Mouse (Mus musculus) hindbrain, embryonic 13.5 days (tissue): ENCODE data around the gene Hsd17b6. TPM values are rescaled to one million over a fixed set of nuclear protein-coding genes. Genes with fewer than 3 reads are reported as not detected.
"Not testable (repeated sequence)": the region's sequence is repeated elsewhere in the genome, so short reads cannot be mapped to it uniquely, and the experiment has no call there.

Experiments used
- ATAC-seq: fragments of 200-750 bp; cut with Nextera tagmentation; 2 replicates; pipeline ENCODE4 v1.8.0; 2017; ENCODE audit warnings: moderate TSS enrichment; ENCODE audit not compliant: low FRiP score
- H3K27ac ChIP-seq: fragments of 300-500 bp; sonication (generic); 2 replicates; pipeline ENCODE4 v1.5.1; 2015; ENCODE audit warnings: inconsistent platforms, mild to moderate bottlenecking, moderate library complexity
- H3K27me3 ChIP-seq: fragments of 300-500 bp; sonication (generic); 2 replicates; pipeline ENCODE4 v1.6.1; 2015; ENCODE audit warnings: mild to moderate bottlenecking, inconsistent platforms
- H3K36me3 ChIP-seq: fragments of 300-500 bp; sonication (generic); 2 replicates; pipeline ENCODE4 v1.6.1; 2015; ENCODE audit warnings: mild to moderate bottlenecking, inconsistent platforms
- H3K4me1 ChIP-seq: fragments of 300-500 bp; sonication (generic); replicated peaks from 2 replicates; pipeline ENCODE4 v1.6.1; 2015; ENCODE audit warnings: inconsistent platforms
- H3K4me2 ChIP-seq: fragments of 300-500 bp; sonication (generic); 2 replicates; pipeline ENCODE4 v1.6.1; 2015; ENCODE audit warnings: inconsistent platforms, mild to moderate bottlenecking, moderate library complexity
- H3K4me3 ChIP-seq: fragments of 300-500 bp; sonication (generic); 2 replicates; pipeline ENCODE4 v1.5.1; 2015; ENCODE audit warnings: mild to moderate bottlenecking, inconsistent platforms
- H3K9ac ChIP-seq: fragments of 300-500 bp; sonication (generic); 2 replicates; pipeline ENCODE4 v1.6.1; 2015; ENCODE audit warnings: mild to moderate bottlenecking, inconsistent platforms
- H3K9me3 ChIP-seq: fragments of 300-500 bp; sonication (generic); 2 replicates; pipeline ENCODE4 v1.6.1; 2016; ENCODE audit warnings: inconsistent platforms
- WGBS: fragments of 180-500 bp; shearing (Covaris S2); methylation state at CpG from one replicate; pipeline ENCODE4 v1.1.7; 2015; 5-methylcytosine and 5-hydroxymethylcytosine counted together
- polyA plus RNA-seq: library from polyadenylated mRNA; unstranded; fragments of >200 nt; fragmentation: Nextera tagmentation; extraction: Ambion mirVana; gene quantifications from 2 replicates; pipeline ENCODE4 v1.2.1, GENCODE M21; 2015

Hsd17b6 gene
- polyA plus RNA-seq, result not detected in 2 replicates

GRCm38 (mm10) chr10:128007446-128007845 is at the start of gene Hsd17b6:
TSS of gene Hsd17b6 (minus strand) at chr10:128007611.
- Histone ChIP-seq H3K4me2 (no peak within 1 kb of the TSS), H3K4me3 (no peak within 1 kb of the TSS), H3K27ac (no peak within 1 kb of the TSS), H3K4me1 (no peaks in the 10 kb centered on the region), H3K9ac (0 out of 2 replicates have a peak within 1 kb of the TSS, but pooled peaks have one; percentile 5), H3K9me3 (no peaks in the 10 kb centered on the region), H3K27me3 (no peaks in the 10 kb centered on the region), H3K36me3 (no peaks in the 10 kb centered on the region)
- ATAC-seq, result no peak
- WGBS, result 88% methylated on average over 1 of the region's 1 CpGs

- Histone ChIP-seq H3K4me2 (no peak overlapping the region), H3K36me3 (peaks cover 36% of the 10 kb centered on the region), H3K9ac (no peak overlapping the region), H3K27ac (no peak overlapping the region), H3K27me3 (no peaks in the 10 kb centered on the region), H3K4me1 (peaks cover 6% of the 10 kb centered on the region), H3K4me3 (no peak overlapping the region), H3K9me3 (no peaks in the 10 kb centered on the region)
- ATAC-seq, result no peak
- 94% methylated on average over 8 of the region's 8 CpGs for WGBS
Observed at GRCm38 (mm10) chr10:128053001-128053400, 45.6 kb upstream of the Hsd17b6 start.

GRCm38 (mm10) chr10:128052136-128052535 is 44.7 kb upstream of the Hsd17b6 start:
- not testable (repeated sequence) for H3K4me2 ChIP-seq, ATAC-seq, H3K27me3 ChIP-seq, H3K4me1 ChIP-seq, H3K4me3 ChIP-seq, H3K9ac ChIP-seq, H3K9me3 ChIP-seq, H3K27ac ChIP-seq
- WGBS, result 94% methylated on average over 1 of the region's 2 CpGs
- H3K36me3 ChIP-seq, result peaks cover 43% of the 10 kb centered on the region

- Histone ChIP-seq H3K4me1 (no peaks in the 10 kb centered on the region), H3K4me2 (no peak overlapping the region), H3K27ac (no peak overlapping the region), H3K36me3 (peaks cover 48% of the 10 kb centered on the region), H3K9ac (no peak overlapping the region), H3K27me3 (no peaks in the 10 kb centered on the region), H3K9me3 (no peaks in the 10 kb centered on the region), H3K4me3 (no peak overlapping the region)
- 96% methylated on average over 5 of the region's 5 CpGs for WGBS
- ATAC-seq, result no peak
Observed at GRCm38 (mm10) chr10:128051589-128051988, 44.2 kb upstream of the Hsd17b6 start.

- no peaks in the 10 kb centered on the region for H3K27me3 ChIP-seq
- 86% methylated on average over 2 of the region's 2 CpGs for WGBS
- H3K4me3 ChIP-seq, result no peak overlapping the region
- H3K9ac ChIP-seq, result no peak overlapping the region
- no peaks in the 10 kb centered on the region for H3K4me1 ChIP-seq
- no peak overlapping the region for H3K4me2 ChIP-seq
- ATAC-seq, result no peak
- H3K27ac ChIP-seq, result no peak overlapping the region
- H3K36me3 ChIP-seq, result peaks cover 61% of the 10 kb centered on the region
- no peaks in the 10 kb centered on the region for H3K9me3 ChIP-seq
Observed at GRCm38 (mm10) chr10:128050355-128050754, 42.9 kb upstream of the Hsd17b6 start.

GRCm38 (mm10) chr10:128049741-128050140 is 42.3 kb upstream of the Hsd17b6 start:
- no peak overlapping the region for H3K4me3 ChIP-seq
- ATAC-seq, result no peak
- peaks cover 5% of the 10 kb centered on the region for H3K4me1 ChIP-seq
- peaks cover 65% of the 10 kb centered on the region for H3K36me3 ChIP-seq
- H3K9ac ChIP-seq, result no peak overlapping the region
- no peak overlapping the region for H3K27ac ChIP-seq
- H3K9me3 ChIP-seq, result no peaks in the 10 kb centered on the region
- no peak overlapping the region for H3K4me2 ChIP-seq
- H3K27me3 ChIP-seq, result no peaks in the 10 kb centered on the region
- WGBS, result 94% methylated on average over 2 of the region's 2 CpGs

- H3K36me3 ChIP-seq, result peaks cover 81% of the 10 kb centered on the region
Observed at GRCm38 (mm10) chr10:128048157-128048556, 40.7 kb upstream of the Hsd17b6 start.

GRCm38 (mm10) chr10:128043041-128043835 is 35.8 kb upstream of the Hsd17b6 start:
- peaks cover 43% of the 10 kb centered on the region for H3K4me1 ChIP-seq
- no peak overlapping the region for H3K4me3 ChIP-seq
- peaks cover 93% of the 10 kb centered on the region for H3K36me3 ChIP-seq
- no peak overlapping the region for H3K4me2 ChIP-seq
- 78% methylated on average over 3 of the region's 3 CpGs for WGBS
- H3K27me3 ChIP-seq, result no peaks in the 10 kb centered on the region
- ATAC-seq, result no peak
- H3K27ac ChIP-seq, result no peak overlapping the region
- H3K9me3 ChIP-seq, result no peaks in the 10 kb centered on the region
- 0 out of 2 replicates have a peak overlapping the region, but pooled peaks have one; percentile 16 for H3K9ac ChIP-seq

More at GRCm38 (mm10) chr10:128048157-128048556, 40.7 kb upstream of the Hsd17b6 start:
- Histone ChIP-seq H3K4me2 (no peak overlapping the region), H3K27ac (no peak overlapping the region), H3K9ac (no peak overlapping the region), H3K27me3 (no peaks in the 10 kb centered on the region), H3K9me3 (no peaks in the 10 kb centered on the region), H3K4me3 (no peak overlapping the region), H3K4me1 (peaks cover 14% of the 10 kb centered on the region)
- 95% methylated on average over 8 of the region's 8 CpGs for WGBS
- ATAC-seq, result no peak

- ATAC-seq, result no peak
- no peak overlapping the region for H3K27ac ChIP-seq
- no peaks in the 10 kb centered on the region for H3K9me3 ChIP-seq
- H3K4me3 ChIP-seq, result no peak overlapping the region
- no peak overlapping the region for H3K9ac ChIP-seq
- peaks cover 49% of the 10 kb centered on the region for H3K4me1 ChIP-seq
- 87% methylated on average over 3 of the region's 3 CpGs for WGBS
- H3K4me2 ChIP-seq, result no peak overlapping the region
- peaks cover 87% of the 10 kb centered on the region for H3K36me3 ChIP-seq
- no peaks in the 10 kb centered on the region for H3K27me3 ChIP-seq
Observed at GRCm38 (mm10) chr10:128042466-128042865, 35.1 kb upstream of the Hsd17b6 start.

- no peak overlapping the region for H3K4me3 ChIP-seq
- ATAC-seq, result no peak
- WGBS, result 85% methylated on average over 4 of the region's 4 CpGs
- peaks cover 57% of the 10 kb centered on the region for H3K4me1 ChIP-seq
- H3K27me3 ChIP-seq, result no peaks in the 10 kb centered on the region
- H3K9me3 ChIP-seq, result no peaks in the 10 kb centered on the region
- H3K36me3 ChIP-seq, result peaks cover 80% of the 10 kb centered on the region
- H3K9ac ChIP-seq, result peak overlapping the region; percentile 5; the same call in 1 of the 2 replicates
- H3K4me2 ChIP-seq, result no peak overlapping the region
- H3K27ac ChIP-seq, result no peak overlapping the region
Observed at GRCm38 (mm10) chr10:128041636-128042035, 34.2 kb upstream of the Hsd17b6 start.

- H3K36me3 ChIP-seq, result peaks cover 67% of the 10 kb centered on the region
- no peak overlapping the region for H3K4me2 ChIP-seq
- no peaks in the 10 kb centered on the region for H3K27me3 ChIP-seq
- ATAC-seq, result no peak
- no peaks in the 10 kb centered on the region for H3K9me3 ChIP-seq
- H3K27ac ChIP-seq, result no peak overlapping the region
- H3K4me3 ChIP-seq, result no peak overlapping the region
- 96% methylated on average over 5 of the region's 5 CpGs for WGBS
- no peak overlapping the region for H3K9ac ChIP-seq
- peaks cover 59% of the 10 kb centered on the region for H3K4me1 ChIP-seq
Observed at GRCm38 (mm10) chr10:128040293-128040692, 32.9 kb upstream of the Hsd17b6 start.

- 71% methylated on average over 3 of the region's 3 CpGs for WGBS
- peaks cover 65% of the 10 kb centered on the region for H3K36me3 ChIP-seq
- H3K4me1 ChIP-seq, result peaks cover 57% of the 10 kb centered on the region
- no peak overlapping the region for H3K4me3 ChIP-seq
- no peaks in the 10 kb centered on the region for H3K27me3 ChIP-seq
- no peaks in the 10 kb centered on the region for H3K9me3 ChIP-seq
- 0 out of 2 replicates have a peak overlapping the region, but pooled peaks have one; percentile 24 for H3K9ac ChIP-seq
- no peak for ATAC-seq
- H3K27ac ChIP-seq, result no peak overlapping the region
- H3K4me2 ChIP-seq, result no peak overlapping the region
Observed at GRCm38 (mm10) chr10:128039858-128040257, 32.4 kb upstream of the Hsd17b6 start.

GRCm38 (mm10) chr10:128039167-128039566 is 31.8 kb upstream of the Hsd17b6 start:
- no peaks in the 10 kb centered on the region for H3K9me3 ChIP-seq
- no peak overlapping the region for H3K4me3 ChIP-seq
- H3K27me3 ChIP-seq, result no peaks in the 10 kb centered on the region
- 74% methylated on average over 5 of the region's 5 CpGs for WGBS
- H3K9ac ChIP-seq, result 0 out of 2 replicates have a peak overlapping the region, but pooled peaks have one; percentile 24
- no peak for ATAC-seq
- H3K27ac ChIP-seq, result no peak overlapping the region
- peaks cover 54% of the 10 kb centered on the region for H3K4me1 ChIP-seq
- peaks cover 58% of the 10 kb centered on the region for H3K36me3 ChIP-seq
- H3K4me2 ChIP-seq, result no peak overlapping the region
